Mouse (Mus musculus): ENCODE measurements around the gene Vmn2r88. TPM values are rescaled to one million over a fixed set of nuclear protein-coding genes. Genes with fewer than 3 reads are reported as not detected.

Vmn2r88 gene
- not detected for polyA plus RNA-seq (2017; shearing (Covaris generic))

DNA sequence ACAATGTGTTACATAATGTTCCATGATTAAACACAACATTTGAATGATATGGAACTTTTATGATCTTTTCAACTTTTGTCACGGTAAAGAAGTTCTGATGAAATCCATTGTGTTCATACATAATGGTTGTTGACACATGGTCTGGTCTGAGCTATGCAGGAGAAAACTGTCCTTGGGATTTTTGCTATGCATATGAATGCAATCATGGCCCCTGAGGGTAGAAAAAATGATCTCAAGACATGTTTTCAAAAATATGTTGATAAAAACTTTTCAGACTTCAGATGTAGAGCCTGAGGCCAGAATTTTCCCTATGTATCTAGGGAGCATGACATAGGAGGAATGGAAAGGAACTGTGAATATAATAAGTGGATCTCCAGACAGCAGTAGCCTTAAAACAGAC lies at the start of gene Vmn2r88:
TSS of gene Vmn2r88 (plus strand) at position 301 of the 400 bp plus-strand sequence.

DNA sequence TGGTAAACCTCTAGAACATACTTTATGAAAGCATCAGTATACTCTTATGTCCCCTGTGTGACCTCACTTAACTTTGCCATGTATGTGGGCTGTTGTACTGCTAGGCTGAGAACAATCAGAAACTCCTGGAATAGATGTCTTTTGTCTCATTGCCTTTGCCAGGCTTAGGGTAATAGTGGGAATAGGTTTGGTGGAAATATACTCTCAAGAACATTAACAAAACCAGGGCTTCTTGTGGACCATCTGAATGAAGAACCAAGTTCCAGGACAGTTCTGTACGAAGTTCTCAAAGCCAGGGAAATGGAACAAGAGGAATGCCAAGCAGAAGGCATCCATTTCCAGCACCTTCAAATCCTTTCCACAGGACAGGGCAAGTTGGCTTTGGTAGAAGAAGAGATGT lies 49.2 kb upstream of the Vmn2r88 start, which contains the start of gene Gm7247:
TSS of gene Gm7247 (plus strand) at position 301 of the 400 bp plus-strand sequence.

DNA sequence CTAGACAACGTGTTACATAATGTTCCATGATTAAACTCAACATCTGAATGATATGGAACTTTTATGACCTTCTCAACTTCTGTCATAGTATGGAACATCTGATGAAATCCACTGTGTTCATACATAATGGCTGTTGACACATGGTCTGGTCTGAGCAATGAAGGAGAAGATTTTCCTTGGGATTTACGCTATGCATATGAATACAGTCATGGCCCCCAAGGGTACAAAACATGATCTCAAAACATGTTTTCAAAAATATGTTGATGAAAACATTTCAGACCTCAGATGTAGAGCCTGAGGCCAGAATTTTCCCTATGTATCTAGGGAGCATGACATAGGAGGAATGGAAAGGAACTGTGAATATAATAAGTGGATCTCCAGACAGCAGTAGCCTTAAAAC lies 40.9 kb downstream of the Vmn2r88 start, which contains the start of gene Vmn2r89:
TSS of gene Vmn2r89 (plus strand) at position 301 of the 400 bp plus-strand sequence.

Other genes starting within 250 kb of the Vmn2r88 start
- gene Rnase2b, start 248.6 kb upstream of the Vmn2r88 start, polyA plus RNA-seq (2017; shearing (Covaris generic)): not detected
- gene Ang2, start 211.7 kb upstream of the Vmn2r88 start, polyA plus RNA-seq (2017; shearing (Covaris generic)): not detected
- not detected for gene Ear14, start 207.4 kb upstream of the Vmn2r88 start, polyA plus RNA-seq (2017; shearing (Covaris generic))
- gene Rnase2a, start 154.7 kb upstream of the Vmn2r88 start, polyA plus RNA-seq (2017; shearing (Covaris generic)): not detected
- not detected for gene Gm7247, start 49.1 kb upstream of the Vmn2r88 start, polyA plus RNA-seq (2017; shearing (Covaris generic))
- gene Vmn2r89, start 41.0 kb downstream of the Vmn2r88 start, polyA plus RNA-seq (2017; shearing (Covaris generic)): 0.23 TPM
- gene Gm5622, start 142.0 kb downstream of the Vmn2r88 start, polyA plus RNA-seq (2017; shearing (Covaris generic)): not detected
- not detected for gene Gm17175, start 163.2 kb downstream of the Vmn2r88 start, polyA plus RNA-seq (2017; shearing (Covaris generic))
- gene Gm17174, start 181.3 kb downstream of the Vmn2r88 start, polyA plus RNA-seq (2017; shearing (Covaris generic)): not detected
- gene Gm17078, start 200.5 kb downstream of the Vmn2r88 start, polyA plus RNA-seq (2017; shearing (Covaris generic)): not detected
- gene Gm4181, start 224.8 kb downstream of the Vmn2r88 start, polyA plus RNA-seq (2017; shearing (Covaris generic)): not detected

All from effector memory CD4-positive, alpha-beta T cell, adult 7 months (primary cell).